Mouse (Mus musculus) forebrain, embryonic 15.5 days (tissue): ENCODE results near the gene Sept1. TPM values are rescaled to one million over a fixed set of nuclear protein-coding genes. Genes with fewer than 3 reads are reported as not detected.

Source experiments
- ATAC-seq: fragments of 200-750 bp; cut with Nextera tagmentation; replicated peaks from 2 replicates; pipeline ENCODE4 v1.8.0; 2017; ENCODE audit warnings: mild to moderate bottlenecking, moderate TSS enrichment, moderate library complexity
- H3K27ac ChIP-seq: fragments of 300-500 bp; sonication (generic); replicated peaks from 2 replicates; pipeline ENCODE4 v1.5.1; 2015; ENCODE audit warnings: mild to moderate bottlenecking, inconsistent platforms
- H3K27me3 ChIP-seq: fragments of 300-500 bp; sonication (generic); 2 replicates; pipeline ENCODE4 v1.6.1; 2015; ENCODE audit warnings: inconsistent platforms
- H3K36me3 ChIP-seq: fragments of 300-500 bp; sonication (generic); 2 replicates; pipeline ENCODE4 v1.6.1; 2015; ENCODE audit warnings: mild to moderate bottlenecking, inconsistent platforms
- H3K4me1 ChIP-seq: fragments of 300-500 bp; sonication (generic); 2 replicates; pipeline ENCODE4 v1.6.1; 2015; ENCODE audit warnings: inconsistent platforms
- H3K4me2 ChIP-seq: fragments of 300-500 bp; sonication (generic); replicated peaks from 2 replicates; pipeline ENCODE4 v1.6.1; 2015; ENCODE audit warnings: mild to moderate bottlenecking, inconsistent platforms
- H3K4me3 ChIP-seq: fragments of 300-500 bp; sonication (generic); 2 replicates; pipeline ENCODE4 v1.5.1; 2015; ENCODE audit warnings: mild to moderate bottlenecking, inconsistent platforms
- H3K9ac ChIP-seq: fragments of 300-500 bp; sonication (generic); replicated peaks from 2 replicates; pipeline ENCODE4 v1.6.1; 2015; ENCODE audit warnings: mild to moderate bottlenecking, inconsistent platforms
- H3K9me3 ChIP-seq: fragments of 300-500 bp; sonication (generic); 2 replicates; pipeline ENCODE4 v1.6.1; 2016; ENCODE audit warnings: inconsistent platforms
- WGBS: fragments of 180-500 bp; shearing (Covaris S2); methylation state at CpG from one replicate; pipeline ENCODE4 v1.1.7; 2015; ENCODE audit warnings: mixed read lengths; 5-methylcytosine and 5-hydroxymethylcytosine counted together
- polyA plus RNA-seq: library from polyadenylated mRNA; unstranded; fragments of >200 nt; fragmentation: Nextera tagmentation; extraction: Ambion mirVana; gene quantifications from 2 replicates; pipeline ENCODE4 v1.2.1, GENCODE M21; 2015

The Sept1 gene
- polyA plus RNA-seq, 1 experiment from 2014 or later = 21.8 TPM

- no peaks in the 10 kb centered on the region for H3K27me3 ChIP-seq
- no peaks in the 10 kb centered on the region for H3K4me1 ChIP-seq
- H3K9me3 ChIP-seq = no peaks in the 10 kb centered on the region
- WGBS = 68% methylated on average over 2 of the region's 2 CpGs
- no peak overlapping the region for H3K4me2 ChIP-seq
- H3K36me3 ChIP-seq = no peaks in the 10 kb centered on the region
- no peak overlapping the region for H3K9ac ChIP-seq
- H3K27ac ChIP-seq = no peak overlapping the region
- H3K4me3 ChIP-seq = no peak overlapping the region
- no peak for ATAC-seq
These were observed 52.1 kb downstream of the Sept1 start for GRCm38 (mm10) chr7:127180783-127181182.

DNA sequence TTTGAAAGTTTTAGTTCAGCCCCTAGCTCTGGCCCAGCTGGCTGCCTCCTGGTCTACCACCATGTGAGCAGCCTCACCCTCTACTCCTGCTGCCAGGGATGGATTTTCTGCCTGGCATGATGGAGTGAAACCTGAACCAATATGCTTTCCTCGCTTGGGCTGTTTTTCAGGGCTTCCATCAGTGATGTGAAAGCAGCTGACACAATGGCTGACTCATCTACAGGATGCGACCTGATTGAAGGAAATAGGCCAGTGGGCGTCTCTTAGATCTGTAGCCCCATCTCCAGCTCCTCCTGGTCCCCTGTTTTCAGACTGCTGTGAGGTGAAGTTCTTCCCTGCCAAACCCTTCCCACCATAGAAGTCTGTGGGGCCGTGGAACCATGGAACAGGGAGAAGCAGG is 56.0 kb downstream of the Sept1 start:
- H3K9ac ChIP-seq = no peak overlapping the region
- whole genome bisulfite sequencing = 78% methylated on average over 4 of the region's 4 CpGs
- no peak for ATAC-seq

GRCm38 (mm10) chr7:127166501-127166900 is 66.4 kb downstream of the Sept1 start:
- no peaks in the 10 kb centered on the region for H3K4me1 ChIP-seq
- H3K4me2 ChIP-seq = no peak overlapping the region
- no peaks in the 10 kb centered on the region for H3K9me3 ChIP-seq
- no peaks in the 10 kb centered on the region for H3K36me3 ChIP-seq
- no peak overlapping the region for H3K27ac ChIP-seq
- H3K9ac ChIP-seq = no peak overlapping the region
- H3K4me3 ChIP-seq = no peak overlapping the region
- 89% methylated on average over 5 of the region's 5 CpGs for WGBS
- no peak for ATAC-seq
- no peaks in the 10 kb centered on the region for H3K27me3 ChIP-seq

More for the DNA sequence above, 56.0 kb downstream of the Sept1 start:
- Histone ChIP-seq H3K9me3 (no peaks in the 10 kb centered on the region), H3K27ac (no peak overlapping the region), H3K4me2 (no peak overlapping the region), H3K4me3 (no peak overlapping the region), H3K36me3 (no peaks in the 10 kb centered on the region), H3K27me3 (no peaks in the 10 kb centered on the region), H3K4me1 (no peaks in the 10 kb centered on the region)

DNA sequence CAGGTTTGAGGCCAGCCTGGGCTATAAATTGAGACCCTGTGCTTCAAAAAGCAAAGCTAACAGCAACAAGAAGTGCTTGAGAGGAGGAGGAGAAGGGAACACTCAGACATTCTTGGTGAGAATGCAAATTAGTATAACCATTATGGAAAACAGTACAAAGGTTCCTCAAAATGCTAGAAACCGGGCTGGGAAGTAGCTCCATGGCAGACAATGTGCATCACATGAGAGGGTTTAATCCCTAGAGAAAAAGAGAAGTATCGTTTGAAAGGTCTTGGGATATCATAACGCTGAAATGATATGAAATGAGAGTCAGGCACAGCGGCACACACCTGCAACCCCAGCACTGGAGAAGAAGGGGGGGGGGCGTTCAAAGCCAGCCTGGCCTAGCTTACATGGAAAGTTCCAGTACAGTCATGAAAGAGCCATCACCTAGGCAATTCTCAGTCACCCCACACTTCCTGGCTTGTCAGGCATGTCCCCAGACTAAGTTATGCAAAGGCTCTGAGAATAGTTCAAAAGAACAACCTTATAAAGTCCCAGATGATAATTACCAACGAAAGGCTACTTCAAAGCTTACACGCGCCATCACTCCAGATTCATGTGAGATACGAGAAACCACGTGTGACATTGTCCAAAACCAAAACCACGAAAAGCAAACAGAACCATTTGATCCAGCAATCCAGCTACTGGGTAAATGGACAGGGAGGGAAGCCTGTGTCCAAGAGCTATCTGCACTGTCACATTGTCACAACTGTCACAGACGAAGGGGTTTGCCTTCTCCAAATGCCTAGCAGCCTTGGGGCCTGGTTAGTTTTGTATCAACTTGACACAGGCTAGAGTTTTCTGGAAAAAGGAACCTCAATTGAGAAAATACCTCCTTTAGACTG is 67.1 kb downstream of the Sept1 start:
- no peak overlapping the region for H3K4me2 ChIP-seq
- no peak for ATAC-seq
- H3K27me3 ChIP-seq = no peaks in the 10 kb centered on the region
- no peak overlapping the region for H3K9ac ChIP-seq
- no peaks in the 10 kb centered on the region for H3K36me3 ChIP-seq
- H3K27ac ChIP-seq = no peak overlapping the region
- WGBS = 81% methylated on average over 12 of the region's 12 CpGs
- no peak overlapping the region for H3K4me3 ChIP-seq
- no peaks in the 10 kb centered on the region for H3K4me1 ChIP-seq
- H3K9me3 ChIP-seq = no peaks in the 10 kb centered on the region

Other genes with a start within 250 kb of the Sept1 start
- 3.0 and 3.5 TPM in 2 replicates for gene Mvp, start 218.5 kb downstream of the Sept1 start, polyA plus RNA-seq
- not detected in 2 replicates for gene Pagr1b, start 216.6 kb downstream of the Sept1 start, polyA plus RNA-seq
- gene Pagr1a, start 215.8 kb downstream of the Sept1 start, polyA plus RNA-seq = 32.2 and 40.4 TPM in 2 replicates
- gene Gm42742, start 212.0 kb downstream of the Sept1 start, polyA plus RNA-seq = 67.9 and 75.6 TPM in 2 replicates
- gene Prrt2, start 211.9 kb downstream of the Sept1 start, polyA plus RNA-seq = 18.0 and 19.8 TPM in 2 replicates
- gene Maz, start 206.1 kb downstream of the Sept1 start, polyA plus RNA-seq = 79.3 and 84.0 TPM in 2 replicates
- gene Kif22, start 190.7 kb downstream of the Sept1 start, polyA plus RNA-seq = 67.6 and 69.0 TPM in 2 replicates
- gene Zg16, start 145.8 kb downstream of the Sept1 start, polyA plus RNA-seq = not detected in 2 replicates
- 1.3 and 1.6 TPM in 2 replicates for gene AI467606, start 141.8 kb downstream of the Sept1 start, polyA plus RNA-seq
- 0.50 and 0.66 TPM in 2 replicates for gene Qprt, start 110.9 kb downstream of the Sept1 start, polyA plus RNA-seq
- gene Spn, start 95.3 kb downstream of the Sept1 start, polyA plus RNA-seq = not detected in 2 replicates
- 86.7 and 91.5 TPM in 2 replicates for gene Cd2bp2, start 37.1 kb downstream of the Sept1 start, polyA plus RNA-seq
- gene Tbc1d10b, start 24.7 kb downstream of the Sept1 start, polyA plus RNA-seq = 33.6 and 35.1 TPM in 2 replicates
- gene Mylpf, start 24.2 kb downstream of the Sept1 start, polyA plus RNA-seq = 6.1 and 6.3 TPM in 2 replicates
- gene Zfp553, start 69 bp downstream of the Sept1 start, polyA plus RNA-seq = 70.7 and 71.5 TPM in 2 replicates
- gene Zfp771, start 11.1 kb upstream of the Sept1 start, polyA plus RNA-seq = 65.2 and 65.9 TPM in 2 replicates
- 159 and 166 TPM in 2 replicates for gene Dctpp1, start 27.6 kb upstream of the Sept1 start, polyA plus RNA-seq
- 48.7 and 49.5 TPM in 2 replicates for gene Sephs2, start 40.9 kb upstream of the Sept1 start, polyA plus RNA-seq
- gene Itgal, start 63.1 kb upstream of the Sept1 start, polyA plus RNA-seq = 0.22 and 0.28 TPM in 2 replicates
- 12.1 and 12.7 TPM in 2 replicates for gene Zfp768, start 112.5 kb upstream of the Sept1 start, polyA plus RNA-seq
- gene Zfp747, start 142.9 kb upstream of the Sept1 start, polyA plus RNA-seq = 7.6 and 8.9 TPM in 2 replicates
- gene 9130019O22Rik, start 154.0 kb upstream of the Sept1 start, polyA plus RNA-seq = 4.8 and 5.5 TPM in 2 replicates
- gene E430018J23Rik, start 160.5 kb upstream of the Sept1 start, polyA plus RNA-seq = 5.4 and 5.9 TPM in 2 replicates
- 4.6 and 6.1 TPM in 2 replicates for gene Zfp764, start 173.7 kb upstream of the Sept1 start, polyA plus RNA-seq
- gene Zfp688, start 188.9 kb upstream of the Sept1 start, polyA plus RNA-seq = 27.8 and 29.5 TPM in 2 replicates
- gene Zfp689, start 216.0 kb upstream of the Sept1 start, polyA plus RNA-seq = 16.2 and 17.1 TPM in 2 replicates
- 48.5 and 50.9 TPM in 2 replicates for gene Prr14, start 226.5 kb upstream of the Sept1 start, polyA plus RNA-seq
- 12.7 and 13.2 TPM in 2 replicates for gene Fbrs, start 246.1 kb upstream of the Sept1 start, polyA plus RNA-seq